Mouse (Mus musculus) cerebellum, adult 2 months (tissue): ENCODE results near the gene Mast4.

Experiments
- CTCF ChIP-seq: fragments of 200-500 bp; IDR thresholded peaks from 2 replicates; pipeline ENCODE4 v1.5.1; 2011; ENCODE audit warnings: low read depth, mild to moderate bottlenecking, control low read depth, low read length, moderate library complexity, borderline replicate concordance; ENCODE audit not compliant: insufficient read depth
- POLR2A ChIP-seq: fragments of 200-500 bp; IDR thresholded peaks from 2 replicates; pipeline ENCODE4 v1.6.1; 2011; ENCODE audit warnings: low read length, control low read depth, borderline replicate concordance; ENCODE audit not compliant: insufficient read depth

DNA sequence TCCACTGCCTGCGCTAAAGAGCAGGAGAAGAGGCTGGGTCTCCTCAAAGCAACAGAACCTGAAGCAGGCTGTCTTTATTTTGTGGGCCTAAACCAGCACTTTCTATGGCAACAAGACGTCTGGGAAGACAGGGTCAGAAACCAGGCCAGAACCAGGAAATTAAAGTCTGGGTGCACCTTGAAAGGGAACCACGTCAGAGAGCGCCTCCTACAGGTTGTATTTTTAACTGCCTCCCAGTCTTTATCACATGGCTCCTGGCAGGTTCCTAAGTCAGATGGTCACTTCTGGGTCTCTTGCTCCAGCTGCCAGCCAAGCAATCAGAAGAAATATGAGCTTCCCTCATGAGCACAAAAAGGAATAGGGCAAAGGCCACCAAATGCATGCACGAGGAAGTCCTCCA, 304.9 kb downstream of the Mast4 start:
- TF ChIP-seq CTCF (no peak), POLR2A (no peak)
